Mouse (Mus musculus) liver, embryonic 18 days (tissue): ENCODE data around the gene Mnd1. TPM values are rescaled to one million over a fixed set of nuclear protein-coding genes. Genes with fewer than 3 reads are reported as not detected.

ENCODE experiments used
- polyA plus RNA-seq: library from polyadenylated mRNA; depleted of rRNA; stranded (reverse); fragments of >200 nt; gene quantifications from 2 replicates; pipeline ENCODE4 v1.2.3, GENCODE M21; 2012; rRNA removed

The Mnd1 gene
- 3.2 and 3.7 TPM in 2 replicates for polyA plus RNA-seq

DNA sequence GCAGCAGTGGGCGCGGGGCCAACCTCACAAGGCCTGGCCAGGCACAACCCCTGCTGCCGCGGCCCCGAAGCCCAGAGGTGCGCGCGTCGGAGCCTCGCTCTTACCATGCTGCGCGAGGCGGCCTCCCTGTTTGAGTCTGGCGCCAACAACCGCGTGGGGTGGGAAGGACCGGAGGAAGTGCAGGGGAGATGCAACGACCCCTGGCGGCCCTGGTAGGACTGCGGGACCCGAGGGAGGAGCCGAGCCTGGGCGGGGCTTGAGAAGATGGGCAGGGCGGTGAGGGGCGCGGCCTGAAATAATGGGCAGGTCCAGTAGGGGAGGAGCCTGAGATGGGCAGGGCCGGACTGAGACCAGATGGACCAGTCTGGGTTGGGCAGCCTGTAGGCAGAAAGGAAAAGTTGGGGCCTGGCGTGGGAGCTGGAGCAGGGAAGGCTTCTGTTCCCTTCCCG is at the start of gene Mnd1:
Gene Mnd1 (minus strand): TSS at position 229 of the 449 bp plus-strand sequence.

DNA sequence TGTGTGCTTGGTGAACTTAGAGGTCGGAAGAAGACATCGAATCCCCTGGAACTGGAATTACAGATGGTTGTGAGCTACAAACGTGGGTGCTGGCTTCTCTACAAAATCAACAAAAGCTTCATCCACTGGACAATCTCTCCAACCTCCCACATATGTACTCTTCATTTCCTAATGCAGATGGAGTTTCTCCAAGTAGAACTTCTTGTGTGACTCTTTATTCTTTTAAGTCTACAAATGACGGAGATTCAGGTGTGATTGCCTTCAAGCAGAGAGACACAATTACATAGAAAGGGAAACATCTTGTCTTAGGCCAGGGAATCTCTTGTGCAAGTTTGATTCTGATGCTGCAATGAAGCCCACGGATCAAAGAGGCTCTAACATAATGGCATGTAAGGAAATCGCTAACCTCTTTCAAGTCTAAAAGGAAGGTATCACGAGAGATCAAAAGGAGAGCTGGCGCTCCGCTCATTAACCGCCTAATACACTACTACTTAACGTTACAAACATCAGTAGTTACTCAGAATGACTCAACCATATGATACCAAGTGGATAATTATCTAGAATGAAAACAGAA is 18.1 kb upstream of the Mnd1 start, which contains the start of gene Gm6525:
Gene Gm6525 (plus strand): TSS at position 524 of the 574 bp plus-strand sequence.

DNA sequence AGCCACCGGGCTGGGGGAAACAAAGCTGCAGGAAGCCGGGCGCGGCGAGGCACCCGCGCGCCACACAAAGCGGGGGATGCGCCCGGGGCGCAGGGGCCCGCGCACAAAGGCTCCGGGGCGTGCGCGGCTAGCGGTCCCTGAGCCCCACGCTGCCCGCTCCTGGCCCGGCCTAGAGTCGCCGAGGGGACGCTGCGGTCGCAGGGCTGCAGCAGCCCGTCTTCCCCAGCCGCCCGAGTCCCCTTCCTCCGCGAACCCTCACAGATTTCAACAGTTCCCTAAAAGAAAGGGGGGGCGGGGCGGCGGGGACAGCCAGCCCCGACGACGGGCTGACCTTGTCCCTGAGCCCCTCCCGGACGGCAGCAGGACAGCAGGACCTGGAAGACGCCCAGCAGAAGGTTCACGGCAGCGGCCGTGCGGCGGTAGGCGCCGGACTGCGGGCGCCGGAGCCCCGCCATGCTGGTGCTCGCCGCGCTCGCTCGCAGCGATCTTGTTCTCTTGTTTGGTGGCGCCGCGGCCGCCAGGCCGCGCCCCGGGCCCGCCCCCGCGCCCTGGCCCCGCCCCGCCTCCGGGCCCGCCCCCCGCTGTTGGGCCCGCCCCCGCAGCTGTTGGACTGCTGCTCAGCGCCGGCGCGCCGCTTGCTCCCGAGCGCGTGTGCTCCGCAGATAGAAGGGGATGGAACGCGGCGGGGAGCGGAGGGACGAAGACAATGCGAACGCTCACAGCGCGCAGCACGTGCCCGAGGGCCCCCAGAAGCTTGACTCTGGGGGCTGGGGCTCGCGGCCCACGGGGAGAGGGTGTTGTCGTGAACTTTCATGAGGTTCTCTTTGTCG is 115.7 kb downstream of the Mnd1 start, which contains the start of gene Tmem131l:
Gene Tmem131l (minus strand): TSS at position 530 of the 830 bp plus-strand sequence.

Other genes starting within 250 kb of the Mnd1 start
- gene Tmem131l, start 115.6 kb downstream of the Mnd1 start, polyA plus RNA-seq = 16.7 and 19.9 TPM in 2 replicates
- gene Gm6525, start 18.3 kb upstream of the Mnd1 start, polyA plus RNA-seq = 0.17 and 0.28 TPM in 2 replicates
- 2.9 and 3.7 TPM in 2 replicates for gene Trim2, start 151.1 kb upstream of the Mnd1 start, polyA plus RNA-seq